Mouse (Mus musculus): Measurements from ENCODE around the gene Tmem265. TPM values are rescaled to one million over a fixed set of nuclear protein-coding genes. Genes with fewer than 3 reads are reported as not detected.

The Tmem265 gene
- 4.4 TPM for total RNA-seq (2023)

DNA sequence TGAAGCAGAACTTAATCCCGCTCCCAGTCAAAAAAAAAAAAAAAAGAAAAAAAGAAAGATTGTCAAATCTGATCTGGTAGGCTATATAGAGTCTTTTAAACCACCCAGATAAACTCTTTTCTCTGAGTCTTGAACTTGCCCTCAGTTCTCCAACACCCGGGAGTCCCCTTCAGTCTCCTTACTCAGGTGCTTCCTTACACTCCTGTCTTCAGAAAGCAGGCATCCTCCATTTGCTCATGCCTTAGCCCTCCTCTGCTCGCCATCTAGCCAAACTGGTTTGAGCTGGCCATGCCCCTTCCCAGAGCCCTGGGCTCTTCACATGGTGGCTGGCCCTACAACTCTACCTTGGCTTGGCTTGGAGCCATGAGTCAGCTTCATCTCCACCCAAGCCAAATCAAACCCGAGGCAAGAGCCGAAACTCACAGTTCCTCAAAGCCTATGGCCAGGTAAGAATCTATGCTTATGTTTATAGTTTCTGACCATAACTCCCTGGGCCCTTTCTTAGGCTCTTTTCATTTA, at the start of gene Tmem265:
Gene Tmem265, plus strand, starts transcription at position 51 of the 519 bp plus-strand sequence.

DNA sequence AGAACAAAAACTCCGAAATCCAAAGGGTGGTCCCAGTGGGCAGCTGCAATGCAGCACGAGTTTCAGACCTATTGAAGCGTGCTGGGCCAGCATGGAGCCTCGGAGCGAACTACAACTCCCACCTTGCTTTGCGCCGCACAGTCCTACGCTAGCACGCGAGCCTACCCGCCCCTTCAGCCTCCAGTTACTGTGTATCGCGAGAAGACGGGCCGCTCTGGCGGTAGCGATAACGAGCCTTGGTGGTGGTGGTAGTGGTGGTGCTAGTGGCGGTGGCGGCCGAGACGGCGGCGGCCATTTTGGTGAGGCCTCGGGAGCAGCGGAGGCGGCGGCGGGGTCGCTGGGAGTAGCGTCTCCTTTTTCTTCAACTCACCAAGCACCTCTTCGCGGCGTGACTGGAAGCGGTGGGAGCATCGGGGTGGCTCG, 49.4 kb upstream of the Tmem265 start, which contains the start of gene Srcap:
Gene Srcap, plus strand, starts transcription at position 176 of the 423 bp plus-strand sequence.

DNA sequence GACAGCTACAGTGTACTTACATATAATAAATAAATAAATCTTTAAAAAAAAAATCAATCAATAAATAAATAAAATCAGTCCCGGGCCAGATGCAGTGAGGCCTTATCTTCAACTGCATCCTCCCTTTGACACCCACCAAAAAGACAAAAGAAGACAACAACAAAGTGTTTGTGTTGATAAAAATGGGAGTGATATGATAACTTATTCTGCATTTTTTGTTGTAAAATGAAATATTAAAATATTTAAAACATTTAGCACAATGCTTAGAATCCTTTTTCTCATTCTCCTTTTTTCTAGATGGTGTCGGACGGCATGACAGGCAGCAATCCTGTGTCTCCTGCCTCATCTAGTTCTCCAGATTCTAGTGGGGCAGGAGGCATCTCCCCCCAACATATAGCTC, 41.9 kb upstream of the Tmem265 start, which contains the start of gene Gm42715:
Gene Gm42715, plus strand, starts transcription at position 301 of the 400 bp plus-strand sequence.

DNA sequence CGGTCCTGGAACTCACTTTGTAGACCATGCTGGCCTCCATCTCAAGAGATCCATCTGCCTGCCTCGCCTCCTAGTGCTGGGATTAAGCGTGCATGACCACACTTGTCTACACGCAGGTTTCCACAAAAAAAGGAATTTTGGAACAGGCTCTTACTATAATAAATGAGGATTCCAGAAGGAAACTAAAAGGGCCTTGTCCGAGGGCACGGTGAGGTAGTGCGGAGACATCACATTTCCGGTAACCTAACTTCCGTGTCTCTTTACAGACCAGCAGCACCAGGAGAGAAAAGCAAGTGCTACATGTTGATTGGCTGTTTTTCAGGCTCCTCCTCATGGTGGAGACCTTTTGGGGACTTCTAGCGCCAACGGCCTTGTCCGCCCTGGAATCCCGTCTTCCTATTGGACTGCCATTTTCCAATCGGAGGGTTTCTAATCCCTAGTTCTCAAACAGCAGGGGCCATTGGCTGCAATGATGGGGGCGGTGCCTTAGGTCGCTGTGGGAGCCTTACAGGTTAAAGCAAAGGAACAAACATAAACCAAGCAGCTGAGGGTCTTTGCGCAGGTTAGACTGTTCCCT, 11.8 kb downstream of the Tmem265 start, which contains the start of gene Phkg2:
Gene Phkg2, plus strand, starts transcription at position 446 of the 577 bp plus-strand sequence.

DNA sequence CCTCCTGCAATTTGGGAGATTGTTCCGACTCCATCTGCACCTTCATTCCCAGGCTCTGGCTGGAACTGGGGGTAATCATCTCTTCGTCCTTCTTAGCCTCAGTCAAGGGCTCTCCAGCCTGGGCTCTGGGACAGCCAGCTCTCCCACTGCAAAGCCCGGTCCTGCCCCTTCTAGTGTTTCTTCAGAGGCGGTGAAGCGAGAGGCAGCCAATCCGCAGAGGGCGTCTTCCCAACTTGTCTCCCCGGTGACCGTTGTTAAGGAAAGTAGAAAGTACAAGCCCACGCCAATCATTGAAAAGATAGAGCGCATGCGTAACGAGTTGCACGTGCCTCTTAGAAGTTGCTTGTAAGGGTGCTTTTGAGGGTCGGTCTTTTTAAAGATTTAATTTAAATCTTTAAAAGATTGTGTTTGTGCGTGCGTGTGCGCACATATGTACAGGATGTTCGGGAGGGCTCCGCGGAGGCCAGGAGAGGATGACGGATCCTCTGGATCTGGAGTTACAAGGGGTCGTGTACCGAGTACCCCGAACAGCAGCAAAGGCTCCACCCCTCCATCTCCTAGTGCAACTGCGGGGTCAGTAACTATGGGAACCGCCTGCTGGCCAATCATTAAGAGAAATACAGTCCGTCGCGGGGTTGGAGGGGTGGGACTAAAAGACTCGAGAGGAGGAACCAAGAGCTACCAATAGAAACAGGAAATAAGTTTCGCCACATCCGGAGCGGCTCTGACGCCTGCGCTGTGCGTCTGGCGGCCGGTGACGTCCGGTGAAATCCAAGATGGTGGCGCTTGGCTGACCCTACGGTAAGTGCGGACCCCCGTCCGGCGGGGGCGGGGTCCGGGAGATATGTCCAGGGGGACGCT, 27.1 kb downstream of the Tmem265 start, which contains the start of the genes Ccdc189 and Rnf40:
Gene Ccdc189, minus strand, starts transcription at position 585 of the 861 bp plus-strand sequence.
Gene Rnf40, plus strand, starts transcription at position 757 of the 861 bp plus-strand sequence.

GRCm38 (mm10) chr7:127614891-127615843, 54.0 kb downstream of the Tmem265 start, which contains the start of gene Zfp629:
TSS of gene Zfp629 (minus strand) at chr7:127615797.

Other genes starting within 250 kb of the Tmem265 start
- not detected for gene Zfp768, start 215.8 kb upstream of the Tmem265 start, total RNA-seq (2023)
- gene Zfp747, start 185.3 kb upstream of the Tmem265 start, total RNA-seq (2023) = 21.9 TPM
- 3.9 TPM for gene 9130019O22Rik, start 174.2 kb upstream of the Tmem265 start, total RNA-seq (2023)
- 9.9 TPM for gene E430018J23Rik, start 167.8 kb upstream of the Tmem265 start, total RNA-seq (2023)
- 10.4 TPM for gene Zfp764, start 154.6 kb upstream of the Tmem265 start, total RNA-seq (2023)
- 16.1 TPM for gene Zfp688, start 139.3 kb upstream of the Tmem265 start, total RNA-seq (2023)
- gene Zfp689, start 112.2 kb upstream of the Tmem265 start, total RNA-seq (2023) = 6.5 TPM
- gene Prr14, start 101.8 kb upstream of the Tmem265 start, total RNA-seq (2023) = 102 TPM
- 191 TPM for gene Fbrs, start 82.2 kb upstream of the Tmem265 start, total RNA-seq (2023)
- gene Srcap, start 49.4 kb upstream of the Tmem265 start, total RNA-seq (2023) = 197 TPM
- gene Gm42715, start 41.8 kb upstream of the Tmem265 start, total RNA-seq (2023) = 42.5 TPM
- gene Phkg2, start 11.9 kb downstream of the Tmem265 start, total RNA-seq (2023) = 149 TPM
- gene Ccdc189, start 27.2 kb downstream of the Tmem265 start, total RNA-seq (2023) = not detected
- gene Rnf40, start 27.4 kb downstream of the Tmem265 start, total RNA-seq (2023) = 117 TPM
- 1.9 TPM for gene Zfp629, start 54.4 kb downstream of the Tmem265 start, total RNA-seq (2023)
- gene Bcl7c, start 147.5 kb downstream of the Tmem265 start, total RNA-seq (2023) = 25.3 TPM
- not detected for gene Ctf1, start 151.3 kb downstream of the Tmem265 start, total RNA-seq (2023)
- gene Ctf2, start 170.8 kb downstream of the Tmem265 start, total RNA-seq (2023) = not detected
- gene Fbxl19, start 183.2 kb downstream of the Tmem265 start, total RNA-seq (2023) = 4.6 TPM
- 13.8 TPM for gene Orai3, start 208.4 kb downstream of the Tmem265 start, total RNA-seq (2023)
- 73.7 TPM for gene Setd1a, start 215.3 kb downstream of the Tmem265 start, total RNA-seq (2023)
- not detected for gene Gm49388, start 224.2 kb downstream of the Tmem265 start, total RNA-seq (2023)
- gene Hsd3b7, start 239.2 kb downstream of the Tmem265 start, total RNA-seq (2023) = 3.0 TPM

Measured in CD8-positive naive resting alpha-beta T cell, adult 57 days (primary cell).